Mouse (Mus musculus): ENCODE results near the gene Usp43.

DNA sequence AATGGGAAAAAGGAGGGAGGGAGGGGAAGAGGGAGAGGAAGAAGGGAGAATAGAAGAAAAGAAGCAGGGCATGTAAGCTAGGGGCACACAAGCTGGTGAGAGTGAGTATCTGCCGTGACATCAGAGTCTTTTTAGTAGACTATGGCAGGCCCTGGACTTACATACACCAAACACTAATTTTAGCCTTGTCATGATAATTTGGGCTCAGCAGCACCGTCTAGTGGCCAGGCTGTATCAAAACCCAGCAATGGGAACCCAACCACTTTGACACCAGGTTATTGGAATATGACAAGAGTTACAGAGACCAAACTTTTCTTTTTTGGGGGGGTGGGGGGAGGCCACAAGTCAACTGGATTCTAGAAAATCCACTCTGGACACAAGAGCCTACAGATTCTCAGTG lies 66.9 kb downstream of the Usp43 start:
- TF ChIP-seq POLR2A (IDR thresholded peaks at IDR 0.05; ENCODE audit: extremely low read depth, insufficient read depth, low read length) (no peak), CTCF (IDR thresholded peaks at IDR 0.05; ENCODE audit: extremely low read depth, insufficient read depth, low read length) (peak; percentile 58)
